Mouse (Mus musculus): Measurements from ENCODE around the gene Ftl1. TPM values are rescaled to one million over a fixed set of nuclear protein-coding genes. Genes with fewer than 3 reads are reported as not detected.

Gene Ftl1
- polyA plus RNA-seq, 1 experiment from 2014 or later = 6,089 TPM

- Histone ChIP-seq H3K27ac (peak overlapping the region; percentile 95), H3K4me2 (replicated peaks) (peak overlapping the region; percentile 85), H3K9ac (peak overlapping the region; percentile 91), H3K27me3 (no peaks in the 10 kb centered on the region), H3K36me3 (peaks cover 68% of the 10 kb centered on the region), H3K9me3 (replicated peaks) (no peaks in the 10 kb centered on the region), H3K4me3 (peak overlapping the region; percentile 77), H3K4me1 (peaks cover 41% of the 10 kb centered on the region)
- 2% methylated on average over 42 of the region's 43 CpGs for WGBS
- peak; percentile 80 for ATAC-seq (ENCODE audit: low FRiP score)
Observed at GRCm38 (mm10) chr7:45458748-45459563, 728 bp downstream of the Ftl1 start.

- H3K9ac ChIP-seq = peak overlapping the region; percentile 91
Observed at GRCm38 (mm10) chr7:45457204-45458060, 2.3 kb downstream of the Ftl1 start.

GRCm38 (mm10) chr7:45456721-45457203 is 2.9 kb downstream of the Ftl1 start:
- H3K9ac ChIP-seq = peak overlapping the region; percentile 91; the same call in 1 of the 2 replicates
- peak overlapping the region; percentile 77 for H3K4me3 ChIP-seq
- peaks cover 58% of the 10 kb centered on the region for H3K36me3 ChIP-seq
- ATAC-seq (ENCODE audit: low FRiP score) = no peak
- peaks cover 36% of the 10 kb centered on the region for H3K4me1 ChIP-seq
- no peaks in the 10 kb centered on the region for H3K27me3 ChIP-seq
- H3K4me2 ChIP-seq (replicated peaks) = peak overlapping the region; percentile 85
- WGBS = 59% methylated on average over 9 of the region's 9 CpGs
- no peaks in the 10 kb centered on the region for H3K9me3 ChIP-seq (replicated peaks)
- peak overlapping the region; percentile 6; the same call in 1 of the 2 replicates for H3K27ac ChIP-seq

More at GRCm38 (mm10) chr7:45457204-45458060, 2.3 kb downstream of the Ftl1 start:
- H3K4me2 ChIP-seq (replicated peaks) = peak overlapping the region; percentile 85
- no peaks in the 10 kb centered on the region for H3K9me3 ChIP-seq (replicated peaks)
- H3K4me3 ChIP-seq = peak overlapping the region; percentile 77
- no peaks in the 10 kb centered on the region for H3K27me3 ChIP-seq
- peaks cover 61% of the 10 kb centered on the region for H3K36me3 ChIP-seq
- no peak for ATAC-seq (ENCODE audit: low FRiP score)
- peak overlapping the region; percentile 95 for H3K27ac ChIP-seq
- H3K4me1 ChIP-seq = peaks cover 41% of the 10 kb centered on the region
- 72% methylated on average over 10 of the region's 10 CpGs for WGBS

GRCm38 (mm10) chr7:45455932-45456696 is 3.6 kb downstream of the Ftl1 start:
- Histone ChIP-seq H3K9ac (no peak overlapping the region), H3K27ac (0 out of 2 replicates have a peak overlapping the region, but pooled peaks have one; percentile 2), H3K36me3 (peaks cover 54% of the 10 kb centered on the region), H3K4me2 (replicated peaks) (no peak overlapping the region), H3K4me3 (no peak overlapping the region), H3K27me3 (no peaks in the 10 kb centered on the region), H3K9me3 (replicated peaks) (no peaks in the 10 kb centered on the region), H3K4me1 (peaks cover 30% of the 10 kb centered on the region)
- ATAC-seq (ENCODE audit: low FRiP score) = no peak
- WGBS = 76% methylated on average over 13 of the region's 13 CpGs

GRCm38 (mm10) chr7:45454971-45455370 is 4.7 kb downstream of the Ftl1 start:
- WGBS = 86% methylated on average over 15 of the region's 15 CpGs
- Histone ChIP-seq H3K9ac (no peak overlapping the region), H3K27ac (no peak overlapping the region), H3K4me3 (no peak overlapping the region), H3K36me3 (peaks cover 58% of the 10 kb centered on the region), H3K9me3 (replicated peaks) (no peaks in the 10 kb centered on the region), H3K4me1 (peaks cover 19% of the 10 kb centered on the region), H3K4me2 (replicated peaks) (no peak overlapping the region), H3K27me3 (no peaks in the 10 kb centered on the region)
- no peak for ATAC-seq (ENCODE audit: low FRiP score)

GRCm38 (mm10) chr7:45451344-45451982 is 8.2 kb downstream of the Ftl1 start:
- 55% methylated on average over 23 of the region's 23 CpGs for WGBS
- peaks cover 56% of the 10 kb centered on the region for H3K36me3 ChIP-seq
- no peaks in the 10 kb centered on the region; the same call in 1 of the 2 replicates for H3K4me1 ChIP-seq
- H3K9me3 ChIP-seq (replicated peaks) = no peaks in the 10 kb centered on the region
- H3K27me3 ChIP-seq = no peaks in the 10 kb centered on the region
- H3K9ac ChIP-seq = no peak overlapping the region
- no peak overlapping the region for H3K4me3 ChIP-seq
- peak; percentile 68 for ATAC-seq (ENCODE audit: low FRiP score)
- no peak overlapping the region for H3K27ac ChIP-seq
- H3K4me2 ChIP-seq (replicated peaks) = no peak overlapping the region

- peaks cover 46% of the 10 kb centered on the region for H3K36me3 ChIP-seq
- H3K27me3 ChIP-seq = no peaks in the 10 kb centered on the region
- 85% methylated on average over 1 of the region's 1 CpGs for WGBS
- no peak overlapping the region for H3K4me2 ChIP-seq (replicated peaks)
- no peak overlapping the region for H3K27ac ChIP-seq
- H3K9me3 ChIP-seq (replicated peaks) = no peaks in the 10 kb centered on the region
- no peak for ATAC-seq (ENCODE audit: low FRiP score)
- H3K9ac ChIP-seq = no peak overlapping the region
- H3K4me3 ChIP-seq = no peak overlapping the region
- no peaks in the 10 kb centered on the region; the same call in 1 of the 2 replicates for H3K4me1 ChIP-seq
Observed at GRCm38 (mm10) chr7:45449974-45450373, 9.7 kb downstream of the Ftl1 start.

- Histone ChIP-seq H3K27ac (no peak overlapping the region), H3K36me3 (peaks cover 51% of the 10 kb centered on the region), H3K4me2 (replicated peaks) (no peak overlapping the region), H3K27me3 (no peaks in the 10 kb centered on the region), H3K4me3 (no peak overlapping the region), H3K9me3 (replicated peaks) (no peaks in the 10 kb centered on the region), H3K9ac (no peak overlapping the region), H3K4me1 (no peaks in the 10 kb centered on the region; the same call in 1 of the 2 replicates)
- ATAC-seq (ENCODE audit: low FRiP score) = no peak
- WGBS = 31% methylated on average over 11 of the region's 11 CpGs
Observed at GRCm38 (mm10) chr7:45447325-45447990, 12.2 kb downstream of the Ftl1 start.

- Histone ChIP-seq H3K4me2 (replicated peaks) (no peak overlapping the region), H3K9me3 (replicated peaks) (no peaks in the 10 kb centered on the region), H3K4me1 (no peaks in the 10 kb centered on the region; the same call in 1 of the 2 replicates), H3K27me3 (no peaks in the 10 kb centered on the region), H3K4me3 (no peak overlapping the region), H3K36me3 (peaks cover 49% of the 10 kb centered on the region), H3K9ac (no peak overlapping the region), H3K27ac (no peak overlapping the region)
- no peak for ATAC-seq (ENCODE audit: low FRiP score)
Observed at GRCm38 (mm10) chr7:45446589-45446988, 13.1 kb downstream of the Ftl1 start.

GRCm38 (mm10) chr7:45443526-45444420 is 15.9 kb downstream of the Ftl1 start:
- H3K27me3 ChIP-seq = no peaks in the 10 kb centered on the region
- H3K9ac ChIP-seq = no peak overlapping the region
- no peak overlapping the region for H3K27ac ChIP-seq
- H3K9me3 ChIP-seq (replicated peaks) = no peaks in the 10 kb centered on the region
- peaks cover 52% of the 10 kb centered on the region for H3K36me3 ChIP-seq
- WGBS = 90% methylated on average over 22 of the region's 22 CpGs
- ATAC-seq (ENCODE audit: low FRiP score) = no peak
- no peaks in the 10 kb centered on the region; the same call in 1 of the 2 replicates for H3K4me1 ChIP-seq
- H3K4me3 ChIP-seq = no peak overlapping the region
- H3K4me2 ChIP-seq (replicated peaks) = no peak overlapping the region

Measured in hindbrain, embryonic 12.5 days (tissue).